Mouse (Mus musculus) liver, adult 2 months (tissue): ENCODE measurements around the gene Tigd3.

ENCODE experiments used
- CTCF ChIP-seq: fragments of 200-500 bp; IDR thresholded peaks from 2 replicates; pipeline ENCODE4 v1.5.1; 2011; ENCODE audit warnings: low read depth, low read length, control low read depth
- POLR2A ChIP-seq: fragments of 200-500 bp; IDR thresholded peaks from 2 replicates; pipeline ENCODE4 v1.6.1; 2011; ENCODE audit warnings: low read length, control low read depth; ENCODE audit not compliant: insufficient read depth; ENCODE audit errors: extremely low read depth

- no peak for TF ChIP-seq CTCF
- TF ChIP-seq POLR2A: no peak
Measured at GRCm38 (mm10) chr19:5935266-5935665, 41.3 kb upstream of the Tigd3 start.
